Mouse (Mus musculus) brain, embryonic 14.5 days (tissue): ENCODE results near the gene Zc3h18.

ENCODE experiments used
- CTCF ChIP-seq: fragments of 200-500 bp; IDR thresholded peaks from 2 replicates; pipeline ENCODE4 v1.5.1; 2012; ENCODE audit warnings: inconsistent platforms, mild to moderate bottlenecking, moderate library complexity, borderline replicate concordance; ENCODE audit not compliant: insufficient read depth, insufficient read length; ENCODE audit errors: extremely low read depth
- POLR2A ChIP-seq: fragments of 200-500 bp; IDR thresholded peaks from 2 replicates; pipeline ENCODE4 v1.6.1; 2012; ENCODE audit warnings: mild to moderate bottlenecking, inconsistent platforms, borderline replicate concordance; ENCODE audit not compliant: poor library complexity, insufficient read depth, insufficient read length, severe bottlenecking; ENCODE audit errors: extremely low read depth

GRCm38 (mm10) chr8:122443262-122444006 is 67.0 kb downstream of the Zc3h18 start, which contains the start of gene Mvd:
- peak; percentile 75; the same call in 1 of the 2 replicates for TF ChIP-seq POLR2A
- TF ChIP-seq CTCF: no peak
